ENCODE assay signal across 11 mouse cellular contexts in genomic region chr6:90507443-90507842, GRCm38 (mm10). TPM values are rescaled to one million over a fixed set of nuclear protein-coding genes. Genes with fewer than 3 reads are reported as not detected.
DNase-seq lines count a peak whose midpoint lies in the region; ATAC-seq and TF ChIP-seq lines count a peak whose summit lies in the region.
"Had no signal": no experiment of that assay in that cellular context is flagged by ENCODE, and none has a peak within 500 bp of the region (broad histone marks: within the 10 kb centered on the region; RNA-seq: fewer than 3 reads in every experiment).

No protein-coding gene starts in this region.

- H3K27me3 ChIP-seq in heart, embryonic 16.5 days (ENCODE audit: control insufficient read depth, insufficient read depth, low read length): no peaks in the 10 kb centered on the region
- no peaks in the 10 kb centered on the region for H3K27me3 ChIP-seq in lung, embryonic 15.5 days
- H3K27me3 ChIP-seq in forebrain, embryonic 15.5 days: no peaks in the 10 kb centered on the region
- H3K27me3 ChIP-seq: embryonic facial prominence, embryonic 12.5 days; liver, embryonic 15.5 days had no signal

- DNase-seq in heart, adult 8-10 months (ENCODE audit: low spot score): no peak
- DNase-seq in lung, postnatal 10 days: no peak
- no peak for DNase-seq in thymus, postnatal 25 days
- DNase-seq in adrenal gland, postnatal 10 days: no peak
- DNase-seq: thymus, postnatal 14 days had no signal

- ATAC-seq in heart, embryonic 16.5 days (replicated peaks; ENCODE audit: extremely low read depth, insufficient read depth, low FRiP score): no peak
- ATAC-seq in lung, embryonic 15.5 days (ENCODE audit: borderline replicate concordance, extremely low read depth, low FRiP score, low TSS enrichment): no peak
- ATAC-seq in forebrain, embryonic 15.5 days (replicated peaks): no peak

- H3K9me3 ChIP-seq in heart, embryonic 16.5 days (replicated peaks; ENCODE audit: control insufficient read depth, low read length): no peaks in the 10 kb centered on the region; the same call in 1 of the 2 replicates
- H3K9me3 ChIP-seq in lung, embryonic 15.5 days: no peaks in the 10 kb centered on the region
- H3K9me3 ChIP-seq in forebrain, embryonic 15.5 days: no peaks in the 10 kb centered on the region
- H3K9me3 ChIP-seq: embryonic facial prominence, embryonic 12.5 days; liver, embryonic 15.5 days had no signal

- H3K4me1 ChIP-seq in heart, embryonic 16.5 days (ENCODE audit: control insufficient read depth, insufficient read depth, low read length): peaks cover 45% of the 10 kb centered on the region
- H3K4me1 ChIP-seq in lung, embryonic 15.5 days: peaks cover 43% of the 10 kb centered on the region
- peaks cover 38% of the 10 kb centered on the region for H3K4me1 ChIP-seq in forebrain, embryonic 15.5 days
- H3K4me1 ChIP-seq in olfactory bulb, adult 2 months (ENCODE audit: control insufficient read depth, insufficient read depth, low read length): peaks cover 6% of the 10 kb centered on the region; the same call in 1 of the 2 replicates

- H3K27ac ChIP-seq in heart, embryonic 16.5 days (ENCODE audit: low read length): peak overlapping the region; percentile 85
- H3K27ac ChIP-seq in lung, embryonic 15.5 days: peak overlapping the region; percentile 89
- H3K27ac ChIP-seq in forebrain, embryonic 15.5 days (replicated peaks): peak overlapping the region; percentile 76
- peak overlapping the region; percentile 58; the same call in 1 of the 2 replicates for H3K27ac ChIP-seq in olfactory bulb, adult 2 months (ENCODE audit: insufficient read depth, low read depth, low read length)
- H3K27ac ChIP-seq: liver, embryonic 15.5 days had no signal

- no peak for TF ChIP-seq CTCF in olfactory bulb, adult 2 months (IDR thresholded peaks at IDR 0.05; ENCODE audit: insufficient read depth, low read depth, low read length)

- peak overlapping the region; percentile 28 for H3K9ac ChIP-seq in heart, embryonic 16.5 days (ENCODE audit: low read length)
- H3K9ac ChIP-seq in lung, embryonic 15.5 days: no peak overlapping the region
- H3K9ac ChIP-seq in forebrain, embryonic 15.5 days (replicated peaks): no peak overlapping the region
- H3K9ac ChIP-seq: liver, embryonic 15.5 days had no signal

- H3K4me3 ChIP-seq in heart, embryonic 16.5 days (ENCODE audit: low read length): no peak overlapping the region
- no peak overlapping the region for H3K4me3 ChIP-seq in lung, embryonic 15.5 days
- no peak overlapping the region for H3K4me3 ChIP-seq in forebrain, embryonic 15.5 days
- no peak overlapping the region for H3K4me3 ChIP-seq in olfactory bulb, adult 2 months (ENCODE audit: insufficient read depth, low read depth, low read length)
- H3K4me3 ChIP-seq: embryonic facial prominence, embryonic 12.5 days; liver, embryonic 15.5 days had no signal

- TF ChIP-seq POLR2A in olfactory bulb, adult 2 months (IDR thresholded peaks at IDR 0.05; ENCODE audit: insufficient read depth, low read depth, low read length): no peak

- H3K36me3 ChIP-seq in heart, embryonic 16.5 days (ENCODE audit: control insufficient read depth, insufficient read depth): no peaks in the 10 kb centered on the region
- no peaks in the 10 kb centered on the region for H3K36me3 ChIP-seq in lung, embryonic 15.5 days
- H3K36me3 ChIP-seq in forebrain, embryonic 15.5 days: no peaks in the 10 kb centered on the region
- H3K36me3 ChIP-seq: embryonic facial prominence, embryonic 12.5 days; liver, embryonic 15.5 days had no signal

- H3K4me2 ChIP-seq in heart, embryonic 16.5 days (ENCODE audit: low read depth, low read length): peak overlapping the region; percentile 3; the same call in 1 of the 2 replicates
- H3K4me2 ChIP-seq in lung, embryonic 15.5 days: no peak overlapping the region
- H3K4me2 ChIP-seq in forebrain, embryonic 15.5 days (replicated peaks): 0 out of 2 replicates have a peak overlapping the region, but pooled peaks have one; percentile 13
- H3K4me2 ChIP-seq: embryonic facial prominence, embryonic 12.5 days; liver, embryonic 15.5 days had no signal

RNA-seq across cellular contexts. Expression of gene Aldh1l1, which starts 21.2 kb away (rescaled TPM):
- 4.6 and 6.5 TPM in 2 replicates for polyA plus RNA-seq in heart, embryonic 16.5 days (2015; fragmentation: Nextera tagmentation; extraction: Ambion mirVana)
- total RNA-seq in heart, adult 8-10 months (2022): 1 to 10 TPM; 1.8 to 5.1 (median 3.7) TPM
- 1.4 and 2.1 TPM in 2 replicates for polyA plus RNA-seq in lung, embryonic 15.5 days (2015; fragmentation: Nextera tagmentation; extraction: Ambion mirVana)
- polyA plus RNA-seq in forebrain, embryonic 15.5 days (2015; fragmentation: Nextera tagmentation; extraction: Ambion mirVana): 29.0 and 35.6 TPM in 2 replicates
- not detected in 2 replicates for polyA plus RNA-seq in olfactory bulb, adult 2 months (2012; ENCODE audit: insufficient read depth, insufficient read length, low replicate concordance, missing spikeins)
- 10 to 100 TPM; 51.9 to 95.0 TPM for total RNA-seq in adrenal gland, postnatal 10 days (2021)

RNA-seq across cellular contexts. Expression of gene Klf15, which starts 45.1 kb away (rescaled TPM):
- polyA plus RNA-seq in heart, embryonic 16.5 days (2015; fragmentation: Nextera tagmentation; extraction: Ambion mirVana): 28.2 and 28.7 TPM in 2 replicates
- total RNA-seq in heart, adult 8-10 months (2022): 10 to 100 TPM; 55.7 to 79.2 (median 65.3) TPM
- 10.9 and 13.5 TPM in 2 replicates for polyA plus RNA-seq in lung, embryonic 15.5 days (2015; fragmentation: Nextera tagmentation; extraction: Ambion mirVana)
- 12.9 and 13.1 TPM in 2 replicates for polyA plus RNA-seq in forebrain, embryonic 15.5 days (2015; fragmentation: Nextera tagmentation; extraction: Ambion mirVana)
- polyA plus RNA-seq in olfactory bulb, adult 2 months (2012; ENCODE audit: insufficient read depth, insufficient read length, low replicate concordance, missing spikeins): not detected in 2 replicates
- total RNA-seq in adrenal gland, postnatal 10 days (2021): 10 to 100 TPM; 14.8 to 42.1 TPM

Comparison
In these comparisons a context has a peak if more than half of its experiments do, and no peak if none do; other contexts are left out.
1. RNA of gene Klf15, which starts 45.1 kb away (polyA plus RNA-seq): 28.2 to 28.7 TPM in heart, embryonic 16.5 days, 10.9 to 13.5 TPM in lung, embryonic 15.5 days and 12.9 to 13.1 TPM in forebrain, embryonic 15.5 days; not detected in olfactory bulb, adult 2 months; every median in the first group is over 10 times any median in the second.
2. Peak in every context shown above with its lines, with median percentiles within 50 percentile points of each other: H3K27ac ChIP-seq.